Mouse (Mus musculus): Measurements from ENCODE around the gene Tnc. TPM values are rescaled to one million over a fixed set of nuclear protein-coding genes. Genes with fewer than 3 reads are reported as not detected.
A peak's percentile ranks its signal among the peaks of the same experiment; 100 is the strongest.
"Not testable (repeated sequence)": the region's sequence is repeated elsewhere in the genome, so short reads cannot be mapped to it uniquely, and the experiment has no call there.

Gene Tnc
- total RNA-seq, 2 experiments from 2014 or later = 2.0 to 2.6 TPM

- no peak for DNase-seq (ENCODE audit: low spot score in 2 of 2)
Observed at GRCm38 (mm10) chr4:63971762-63972161, 75.1 kb downstream of the Tnc start.

- no peak for DNase-seq (ENCODE audit: low spot score in 2 of 2)
Observed at GRCm38 (mm10) chr4:63970925-63971324, 75.9 kb downstream of the Tnc start.

- no peak for DNase-seq (ENCODE audit: low spot score in 2 of 2)
Observed at GRCm38 (mm10) chr4:63969891-63970290, 76.9 kb downstream of the Tnc start.

GRCm38 (mm10) chr4:63963410-63963809 lies 83.4 kb downstream of the Tnc start:
- DNase-seq (ENCODE audit: low spot score in 2 of 2) = no peak

GRCm38 (mm10) chr4:63961858-63962468 lies 84.9 kb downstream of the Tnc start:
- DNase-seq (ENCODE audit: low spot score in 2 of 2) = no peak

GRCm38 (mm10) chr4:63958601-63959000 lies 88.2 kb downstream of the Tnc start:
- no peak for DNase-seq (ENCODE audit: low spot score in 2 of 2)

GRCm38 (mm10) chr4:63950054-63950453 lies 96.8 kb downstream of the Tnc start:
- no peak for DNase-seq (ENCODE audit: low spot score in 2 of 2)

- not testable (repeated sequence) for DNase-seq (ENCODE audit: low spot score in 2 of 2)
Observed at GRCm38 (mm10) chr4:63948688-63949073, 98.1 kb downstream of the Tnc start.

- peak; percentile 43 to 73 for DNase-seq (ENCODE audit: low spot score in 2 of 2)
Observed at GRCm38 (mm10) chr4:63948066-63948687, 98.6 kb downstream of the Tnc start.

- DNase-seq (ENCODE audit: low spot score in 2 of 2) = no peak
Observed at GRCm38 (mm10) chr4:63943813-63944212, 103.0 kb downstream of the Tnc start.

- no peak for DNase-seq (ENCODE audit: low spot score in 2 of 2)
Observed at GRCm38 (mm10) chr4:63942875-63943274, 103.9 kb downstream of the Tnc start.

- DNase-seq (ENCODE audit: low spot score in 2 of 2) = no peak
Observed at GRCm38 (mm10) chr4:63941420-63941819, 105.4 kb downstream of the Tnc start.

GRCm38 (mm10) chr4:63939428-63939827 lies 107.4 kb downstream of the Tnc start:
- no peak for DNase-seq (ENCODE audit: low spot score in 2 of 2)

GRCm38 (mm10) chr4:63935960-63936359 lies 110.9 kb downstream of the Tnc start:
- DNase-seq (ENCODE audit: low spot score in 2 of 2) = no peak

GRCm38 (mm10) chr4:63935314-63935713 lies 111.5 kb downstream of the Tnc start:
- no peak for DNase-seq (ENCODE audit: low spot score in 2 of 2)

GRCm38 (mm10) chr4:63930863-63931262 lies 116.0 kb downstream of the Tnc start:
- no peak for DNase-seq (ENCODE audit: low spot score in 2 of 2)

- DNase-seq (ENCODE audit: low spot score in 2 of 2) = no peak
Observed at GRCm38 (mm10) chr4:63929490-63929889, 117.3 kb downstream of the Tnc start.

- no peak for DNase-seq (ENCODE audit: low spot score in 2 of 2)
Observed at GRCm38 (mm10) chr4:63928192-63928591, 118.6 kb downstream of the Tnc start.

- DNase-seq (ENCODE audit: low spot score in 2 of 2) = no peak
Observed at GRCm38 (mm10) chr4:63917181-63917580, 129.6 kb downstream of the Tnc start.

GRCm38 (mm10) chr4:63916753-63917152 lies 130.1 kb downstream of the Tnc start:
- DNase-seq (ENCODE audit: low spot score in 2 of 2) = no peak

- DNase-seq (ENCODE audit: low spot score in 2 of 2) = no peak
Observed at GRCm38 (mm10) chr4:63916288-63916687, 130.5 kb downstream of the Tnc start.

Measured in layer of hippocampus, adult 18-20 months (tissue).